Mouse (Mus musculus) cerebellum, adult 11 months (tissue): Measurements from ENCODE around the gene Gzmk.

Experiments used
- DNase-seq: peaks from one replicate; pipeline ENCODE4 v3.0.0; 2022

The Gzmk gene

DNA sequence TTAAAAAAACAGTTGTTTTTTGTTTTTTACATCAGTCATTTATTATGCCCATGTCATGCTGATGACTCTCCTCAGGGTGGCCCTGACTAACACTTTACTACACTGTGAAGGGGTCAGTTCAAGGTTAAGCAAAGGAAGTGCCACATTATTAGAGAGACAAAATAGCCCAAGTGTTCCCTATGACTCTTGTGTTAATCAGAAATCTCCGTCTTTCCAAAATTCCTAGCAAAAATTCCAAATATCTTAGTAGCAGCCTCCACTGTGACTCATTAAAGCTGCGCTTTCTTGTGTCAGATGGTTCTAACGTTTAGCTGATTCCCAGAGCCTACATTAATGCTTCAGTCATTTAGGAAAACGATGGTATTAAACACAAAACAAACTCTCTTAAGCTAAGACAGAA is 23.5 kb downstream of the Gzmk start:
- no peak for DNase-seq

DNA sequence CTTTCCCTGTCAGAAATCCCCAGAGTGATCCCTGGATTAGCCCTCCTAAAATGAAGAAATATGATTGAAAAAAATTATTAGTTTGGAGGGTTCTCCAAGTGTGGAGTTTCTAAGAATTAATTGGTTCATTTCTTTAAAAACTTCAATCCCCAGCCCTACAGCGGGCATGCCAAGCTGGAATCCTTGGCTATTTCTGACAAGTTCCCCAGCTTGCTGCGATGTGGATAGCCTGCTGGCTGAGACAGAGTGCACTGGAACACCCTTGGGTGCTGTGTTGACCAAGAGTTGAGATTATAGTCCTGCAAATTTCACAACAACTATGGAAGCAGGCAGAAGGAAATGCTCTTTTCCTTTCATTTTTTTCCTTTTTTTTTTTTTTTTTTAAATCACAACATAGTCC is 24.1 kb downstream of the Gzmk start:
- no peak for DNase-seq

DNA sequence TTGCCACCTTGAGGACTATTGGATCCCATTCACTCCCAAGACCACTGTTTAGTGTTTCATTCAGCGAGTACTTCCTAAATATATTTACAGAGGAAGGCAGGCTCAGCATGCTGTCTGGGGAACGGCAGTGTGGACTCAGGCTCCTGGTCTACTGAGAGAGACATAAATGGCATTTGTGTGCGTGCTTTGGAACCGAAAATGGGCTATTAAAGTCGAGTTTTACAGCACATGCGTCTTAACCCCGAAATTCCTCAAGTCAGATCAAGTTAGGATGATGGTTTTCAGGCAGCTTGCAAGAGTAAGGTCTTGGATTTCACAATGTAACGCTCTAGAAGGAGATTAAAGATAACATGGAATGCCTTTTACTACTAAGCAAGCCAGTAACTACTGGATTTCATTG is 25.0 kb downstream of the Gzmk start:
- no peak for DNase-seq

DNA sequence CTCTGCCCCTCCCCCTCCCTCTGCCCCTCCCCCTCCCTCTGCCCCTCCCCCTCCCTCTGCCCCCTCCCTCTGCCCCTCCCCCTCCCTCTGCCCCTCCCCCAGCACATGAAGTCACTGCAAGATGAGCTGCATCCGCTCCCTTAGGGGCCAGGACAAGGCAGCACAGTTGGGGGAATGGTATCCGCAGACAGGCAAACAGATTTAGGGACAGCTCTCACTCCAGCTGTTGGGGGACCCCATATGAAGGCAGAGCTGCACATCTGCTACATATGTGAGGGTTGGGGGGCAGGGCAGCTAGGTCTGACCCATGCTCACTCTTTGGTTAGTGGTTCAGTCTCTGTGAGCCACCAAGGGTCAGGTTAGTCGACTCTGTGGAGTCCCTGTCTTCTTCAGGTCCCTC is 26.4 kb downstream of the Gzmk start:
- DNase-seq, result no peak

DNA sequence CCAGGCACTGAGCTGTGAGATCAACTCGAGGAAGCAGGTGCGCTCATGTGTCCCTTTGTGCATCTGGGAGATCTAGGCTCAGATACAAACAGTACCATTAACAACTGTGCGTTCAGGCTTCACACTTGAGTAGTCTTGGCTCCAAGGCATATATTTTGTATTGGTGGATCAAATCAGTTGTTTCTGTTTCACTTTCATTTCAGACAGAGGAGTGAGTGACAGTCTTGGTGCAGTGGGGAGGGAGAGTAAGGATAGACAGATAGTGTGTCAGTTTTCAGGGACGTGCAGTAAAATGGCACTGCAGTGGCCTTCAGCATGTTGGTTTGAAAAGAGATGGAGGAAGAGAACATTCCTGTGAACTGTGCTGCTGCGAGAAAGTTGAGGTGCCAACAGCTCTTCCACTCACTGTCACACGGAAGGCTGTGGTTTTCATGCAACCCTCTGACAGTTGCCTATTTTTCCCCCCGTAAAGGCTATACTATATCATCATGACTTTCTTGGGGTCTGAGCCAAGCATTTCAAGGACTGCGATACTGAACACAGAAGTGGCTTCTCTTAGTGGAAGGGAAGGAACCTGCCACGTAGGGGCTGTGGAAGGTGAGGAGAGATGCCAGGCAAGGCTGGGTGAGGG is 27.7 kb downstream of the Gzmk start:
- DNase-seq, result no peak

DNA sequence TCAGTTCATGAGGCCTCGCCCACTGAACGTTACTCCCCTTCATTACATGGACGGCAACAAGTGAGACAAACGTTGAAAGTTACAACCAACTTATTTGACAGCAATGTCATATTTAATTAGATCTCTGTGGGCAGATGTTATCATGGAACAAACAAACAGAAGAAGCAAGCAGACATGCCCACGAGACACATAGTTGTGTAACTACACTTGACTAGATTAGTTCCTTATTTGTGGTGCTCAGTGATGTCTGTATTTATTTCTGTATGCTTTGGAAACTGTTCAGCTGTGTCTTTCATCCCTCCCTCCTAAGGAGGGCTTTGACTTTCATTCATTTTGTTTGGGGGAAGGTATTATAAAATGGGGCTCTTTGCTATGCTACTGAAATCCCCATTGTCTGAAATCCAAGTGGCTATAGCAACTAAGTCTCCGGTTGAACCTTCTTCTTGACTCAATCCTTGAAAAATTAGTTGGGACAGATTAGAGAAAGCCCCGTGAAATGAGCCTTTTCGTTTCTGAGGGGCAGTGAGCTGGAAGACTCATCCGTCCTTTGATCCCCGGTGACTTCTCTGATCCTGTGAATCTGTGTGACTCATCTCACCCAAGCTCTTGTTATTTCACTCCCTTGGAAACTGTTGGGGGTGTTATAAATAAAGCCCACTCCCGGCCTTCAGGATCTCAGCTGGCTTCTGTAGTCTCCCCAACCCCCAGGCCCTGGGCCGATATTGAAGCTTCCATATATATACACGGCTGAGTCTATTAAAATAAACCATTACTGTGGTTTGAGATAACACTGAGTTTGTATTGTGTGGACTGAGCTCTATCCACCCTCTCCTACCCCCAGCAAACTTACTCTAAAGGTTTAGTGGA is 28.7 kb downstream of the Gzmk start:
- no peak for DNase-seq

DNA sequence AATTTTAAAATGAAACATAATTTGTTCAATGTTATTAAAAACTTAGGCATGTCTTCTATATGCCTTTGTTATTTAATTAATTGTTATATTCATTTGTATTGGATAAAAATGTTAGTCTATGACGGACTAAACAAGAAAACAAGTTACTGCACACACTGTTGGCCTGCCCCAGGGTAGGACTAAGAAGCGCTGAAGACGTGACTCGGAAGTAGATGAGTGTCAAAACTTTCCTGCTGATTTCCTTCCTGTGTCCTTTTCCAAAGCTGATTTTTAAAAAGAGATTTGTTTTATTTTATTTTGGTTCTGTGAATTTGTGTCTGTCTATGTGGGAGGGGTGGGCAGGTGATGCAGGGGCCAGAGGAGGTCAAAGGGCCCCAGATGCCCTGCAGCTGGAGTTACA is 42.0 kb downstream of the Gzmk start:
- DNase-seq, result no peak

DNA sequence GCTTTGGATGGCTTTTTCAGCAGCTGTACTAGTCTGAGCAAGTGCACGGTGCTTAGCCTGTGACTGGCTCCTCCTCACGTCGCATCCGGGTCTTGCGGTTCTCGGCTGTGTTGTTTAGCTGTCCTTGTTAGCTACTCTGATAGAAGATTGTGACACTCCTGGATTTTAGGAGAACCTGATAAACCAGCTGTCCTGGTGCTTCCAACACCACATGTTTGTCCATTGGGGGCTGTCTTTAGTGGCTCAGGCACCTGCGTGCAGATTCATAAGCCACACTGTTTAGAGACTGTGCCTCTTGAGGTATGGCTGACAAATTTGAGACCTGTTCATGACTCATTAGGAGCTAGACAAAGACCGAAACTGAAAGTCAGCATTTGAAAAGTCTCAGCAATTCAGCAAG is 42.4 kb downstream of the Gzmk start:
- no peak for DNase-seq

DNA sequence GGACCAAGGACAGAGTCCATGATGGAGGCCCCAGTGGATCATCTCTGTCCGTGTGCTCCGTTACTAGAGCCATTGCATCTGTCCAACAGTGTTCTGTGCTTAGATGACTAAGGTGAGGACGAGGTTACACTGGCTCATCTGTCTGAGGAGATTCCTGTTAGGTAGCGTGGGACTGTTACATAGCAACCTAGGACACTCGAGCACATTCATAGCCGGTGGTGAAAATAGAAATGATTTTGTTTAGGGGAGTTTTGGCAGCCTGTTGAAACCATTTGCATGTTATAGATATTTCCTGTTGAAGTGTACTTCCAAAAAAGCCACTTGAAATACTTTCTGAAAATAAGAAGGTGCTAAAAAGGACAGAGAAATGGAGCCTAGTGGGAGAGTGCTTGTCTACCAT is 51.5 kb downstream of the Gzmk start:
- no peak for DNase-seq

DNA sequence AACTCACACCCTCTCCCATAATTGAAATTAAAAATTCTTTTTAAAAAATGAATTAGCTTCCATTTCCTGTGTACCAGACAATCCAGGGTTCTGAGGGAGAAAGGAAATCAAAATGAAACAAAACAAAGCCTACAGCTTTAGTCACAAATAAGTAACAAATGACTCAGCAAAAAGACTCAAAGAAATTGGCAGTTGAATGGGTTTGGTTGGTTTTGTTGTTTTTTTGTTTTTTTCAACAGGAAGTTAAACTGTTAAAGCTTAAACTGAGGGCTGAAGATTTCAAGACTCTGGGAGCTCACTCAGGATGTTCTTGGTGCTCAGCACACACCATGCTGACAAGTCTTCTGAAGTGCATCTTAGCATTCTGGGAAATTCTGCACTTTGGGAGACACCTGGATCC is 55.5 kb downstream of the Gzmk start:
- DNase-seq, result no peak

DNA sequence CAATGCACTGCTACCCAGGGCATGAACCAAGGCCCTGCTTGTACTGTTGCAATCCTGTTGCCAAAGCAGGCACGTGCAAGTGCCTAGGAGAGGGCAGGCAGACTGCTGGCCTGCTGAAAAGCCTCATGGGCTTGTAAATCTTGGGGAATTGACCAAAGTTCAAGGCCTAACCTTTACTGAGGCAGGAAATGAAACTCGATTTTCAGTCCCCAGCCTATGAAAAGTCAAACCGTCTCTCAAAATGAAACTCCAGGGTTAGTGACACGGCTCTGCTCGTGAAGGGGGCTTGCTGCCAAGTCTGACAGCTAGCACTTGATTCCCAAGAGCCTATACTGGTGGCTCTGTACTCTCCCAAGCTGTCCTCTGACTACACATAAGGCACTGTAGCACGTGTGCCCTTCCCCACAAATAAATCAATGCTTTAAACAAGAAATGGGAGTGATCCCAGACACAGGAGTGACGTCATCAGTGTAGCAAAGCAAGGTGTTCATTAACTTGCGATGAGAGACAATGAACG is 57.6 kb downstream of the Gzmk start:
- no peak for DNase-seq

DNA sequence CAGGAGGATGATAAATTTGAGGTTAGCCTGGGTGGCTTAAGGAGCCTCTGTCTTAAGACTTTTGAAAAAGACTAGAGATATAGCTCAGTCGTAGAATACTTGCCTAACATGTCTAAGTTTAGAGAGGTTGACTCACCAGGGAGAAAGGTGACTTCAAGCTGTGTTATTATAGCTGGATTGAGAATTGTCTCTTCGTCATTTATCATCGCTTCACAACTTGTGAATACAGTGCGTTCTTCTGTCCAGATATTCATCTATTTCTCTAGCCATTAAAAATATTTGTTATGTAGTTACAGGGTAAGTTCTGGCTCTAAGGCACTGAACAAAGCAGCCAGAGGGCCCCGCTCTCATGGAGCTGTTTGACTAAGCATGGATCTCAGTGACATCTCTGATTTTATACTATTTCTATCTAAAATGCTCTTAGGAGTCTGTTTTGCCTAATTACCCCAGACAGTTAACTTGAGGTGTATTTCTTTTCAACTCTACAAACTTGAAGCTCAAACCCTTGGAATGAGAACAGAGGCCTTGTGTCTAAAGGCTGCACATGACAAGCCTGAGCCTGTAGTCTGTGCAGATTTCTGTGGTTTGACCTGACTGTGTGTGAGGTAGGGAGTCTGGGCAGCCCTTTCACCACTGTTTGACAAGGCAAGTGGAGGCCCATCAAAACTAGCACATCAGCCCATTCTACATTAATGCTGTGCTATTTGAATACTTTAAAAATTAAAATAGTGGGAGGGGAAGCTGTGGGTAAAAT is 61.3 kb downstream of the Gzmk start:
- DNase-seq, result no peak

DNA sequence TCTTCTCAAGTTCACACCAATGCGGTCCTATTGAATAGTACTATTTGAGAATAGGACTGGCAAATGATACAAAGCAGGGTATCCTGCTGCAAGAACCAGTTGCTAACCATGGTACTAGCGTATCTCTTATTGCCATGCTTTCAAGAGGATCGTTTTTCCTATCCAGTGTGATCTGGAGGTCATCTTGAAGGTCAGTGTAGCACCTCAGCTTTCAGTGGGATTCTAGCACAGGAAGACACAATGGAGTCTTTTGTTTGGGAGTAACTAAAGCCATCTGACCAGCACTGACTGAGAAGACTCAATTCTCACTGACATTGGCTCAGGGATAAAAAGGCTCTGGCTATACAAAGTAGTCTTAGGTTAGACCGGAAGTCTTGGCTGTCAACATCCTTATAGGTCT is 74.2 kb downstream of the Gzmk start:
- no peak for DNase-seq

DNA sequence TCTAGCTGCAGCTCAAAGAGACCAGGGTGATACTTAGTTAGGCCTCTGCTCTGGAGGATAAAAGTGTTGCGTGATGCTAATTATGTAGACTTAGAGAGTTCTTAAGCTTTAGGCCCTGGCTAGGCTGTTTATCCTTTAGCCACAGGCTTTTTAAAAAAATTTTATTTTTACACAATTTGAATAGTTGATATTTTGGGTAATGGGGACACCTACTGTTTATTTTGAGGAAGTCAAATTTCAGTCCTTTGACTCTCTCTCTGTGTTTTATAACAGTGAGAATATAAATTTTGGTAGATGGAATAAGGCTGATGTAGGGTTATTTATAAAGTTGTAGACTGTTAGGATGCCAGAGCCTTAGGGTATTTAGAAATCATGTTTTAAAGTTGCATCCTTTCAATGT is 86.1 kb downstream of the Gzmk start:
- no peak for DNase-seq

DNA sequence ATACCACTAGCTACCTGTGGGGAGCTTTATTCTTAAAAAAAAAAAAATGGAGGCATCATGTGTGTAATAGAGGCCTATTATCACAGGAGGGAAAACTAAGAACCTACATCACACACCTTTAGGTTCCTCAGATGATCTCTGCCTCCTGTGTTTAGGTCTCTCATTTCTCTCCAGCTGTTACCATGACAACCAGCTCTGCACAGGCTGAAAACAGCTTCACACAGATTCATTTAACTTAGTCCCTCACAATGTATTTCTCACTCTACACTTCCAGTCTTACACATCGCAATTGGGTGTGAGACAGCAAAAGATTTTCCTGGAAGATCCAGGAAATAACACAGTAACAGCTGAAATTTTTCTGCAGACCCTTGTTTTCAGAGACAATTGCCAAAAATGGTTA is 95.7 kb downstream of the Gzmk start:
- no peak for DNase-seq
